Mouse (Mus musculus) thymus, postnatal 25 days (tissue): ENCODE measurements around the gene Aqp6.

Source experiments
- DNase-seq: peaks from one replicate; pipeline ENCODE4 v3.0.0; 2022

Gene Aqp6

GRCm38 (mm10) chr15:99599245-99600070 is 1.7 kb upstream of the Aqp6 start:
- DNase-seq, result no peak

- no peak for DNase-seq
Observed at GRCm38 (mm10) chr15:99601823-99602120, 572 bp downstream of the Aqp6 start.

- no peak for DNase-seq
Observed at GRCm38 (mm10) chr15:99602206-99602820, 1.1 kb downstream of the Aqp6 start.

- no peak for DNase-seq
Observed at GRCm38 (mm10) chr15:99603216-99603615, 2.0 kb downstream of the Aqp6 start.

DNA sequence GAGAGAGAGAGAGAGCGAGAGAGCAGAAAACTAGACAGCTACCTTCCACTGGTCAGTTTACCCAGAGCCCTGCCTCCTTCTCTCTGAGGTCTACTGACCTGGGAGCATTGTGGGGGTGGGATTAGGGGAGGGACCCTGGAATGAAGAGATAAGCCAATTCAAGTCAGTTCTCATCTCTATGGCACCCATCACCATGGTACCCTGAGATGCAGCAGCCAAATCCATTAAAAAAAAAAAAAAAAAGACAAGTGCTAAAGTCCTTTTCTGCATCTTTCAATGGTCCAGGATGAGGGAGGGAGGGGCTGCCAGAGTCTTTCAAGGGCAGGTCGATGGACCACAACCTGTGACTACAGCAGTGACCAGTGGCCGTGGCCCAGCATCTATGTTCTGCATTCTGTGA is 4.4 kb downstream of the Aqp6 start:
- DNase-seq, result no peak

DNA sequence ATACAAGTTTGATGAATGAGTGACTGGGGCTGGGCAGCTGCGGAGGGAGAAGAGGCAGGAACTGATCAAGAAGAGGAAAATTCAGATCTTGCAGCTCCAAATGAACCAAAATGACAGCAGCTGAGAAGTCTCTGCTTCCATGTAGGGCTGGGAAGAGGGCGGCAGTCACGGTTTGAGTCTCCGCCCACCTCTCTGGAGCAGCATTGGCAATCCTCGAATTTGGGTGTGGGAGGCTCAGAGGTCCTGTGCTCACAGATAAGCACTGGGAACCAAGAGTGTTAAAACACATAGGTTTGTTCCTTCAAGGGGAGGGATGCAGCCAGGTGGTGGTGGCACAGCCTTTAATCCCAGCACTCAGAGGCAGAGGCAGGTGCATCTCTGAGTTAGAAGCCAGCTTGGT is 5.3 kb downstream of the Aqp6 start:
- no peak for DNase-seq

DNA sequence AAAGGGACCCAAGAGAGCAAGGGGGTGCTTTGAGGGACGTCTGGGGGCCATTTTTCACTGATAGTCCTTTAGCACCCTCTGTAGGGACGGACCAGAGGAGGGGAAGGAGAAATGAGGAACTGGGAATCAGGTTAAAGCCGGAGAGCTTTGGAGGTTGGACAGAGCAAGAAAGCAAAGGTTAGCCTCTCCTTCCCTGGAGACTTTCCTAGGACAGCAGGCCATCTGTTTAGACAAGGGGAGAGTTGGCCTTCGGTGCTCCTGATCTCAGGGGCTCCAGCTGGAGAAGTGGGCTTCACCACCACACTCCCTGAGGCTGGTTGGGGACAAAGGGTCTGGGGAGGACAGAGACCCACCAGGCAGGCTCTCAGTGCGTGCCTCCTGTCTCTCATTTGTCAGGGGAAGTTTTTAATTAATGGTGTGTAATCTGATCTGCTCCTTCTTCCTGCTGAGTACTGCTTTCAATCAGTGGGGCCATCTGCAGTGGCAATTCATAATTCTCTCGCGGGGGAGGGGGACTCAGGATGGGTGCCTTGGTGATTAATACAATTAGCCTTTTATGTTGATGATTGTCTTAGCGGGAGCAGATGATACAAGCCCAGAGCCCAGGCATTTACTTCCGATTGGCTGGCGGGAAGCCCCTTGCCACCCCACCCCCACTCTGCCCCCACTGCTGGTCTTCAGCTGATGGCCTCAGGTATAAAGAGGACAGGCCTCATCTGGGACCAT is 6.4 kb downstream of the Aqp6 start:
- DNase-seq, result no peak

GRCm38 (mm10) chr15:99608382-99609125 is 7.4 kb downstream of the Aqp6 start:
- DNase-seq, result no peak

GRCm38 (mm10) chr15:99611563-99611962 is 10.4 kb downstream of the Aqp6 start:
- no peak for DNase-seq

DNA sequence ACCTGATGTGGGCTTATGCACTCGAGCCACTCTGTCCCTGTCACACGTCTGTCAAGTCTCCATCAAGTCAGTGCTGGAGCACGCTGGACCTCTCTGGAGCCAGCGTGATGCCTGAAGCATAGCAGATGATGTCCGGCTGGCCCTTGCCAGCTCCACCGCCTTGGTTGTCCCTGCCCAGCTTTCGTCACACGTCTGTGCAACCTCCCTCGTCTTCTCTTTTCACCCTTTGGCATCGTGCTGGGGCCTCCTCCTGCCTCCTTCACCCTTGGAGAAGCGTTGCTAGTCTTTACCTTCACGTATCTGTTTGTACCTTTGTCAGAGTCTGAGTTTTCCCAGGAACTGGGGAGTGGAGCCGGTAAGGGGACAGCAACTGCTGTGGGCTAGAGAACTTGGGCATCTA is 13.1 kb downstream of the Aqp6 start:
- no peak for DNase-seq

- DNase-seq, result no peak
Observed at GRCm38 (mm10) chr15:99614753-99615152, 13.6 kb downstream of the Aqp6 start.

DNA sequence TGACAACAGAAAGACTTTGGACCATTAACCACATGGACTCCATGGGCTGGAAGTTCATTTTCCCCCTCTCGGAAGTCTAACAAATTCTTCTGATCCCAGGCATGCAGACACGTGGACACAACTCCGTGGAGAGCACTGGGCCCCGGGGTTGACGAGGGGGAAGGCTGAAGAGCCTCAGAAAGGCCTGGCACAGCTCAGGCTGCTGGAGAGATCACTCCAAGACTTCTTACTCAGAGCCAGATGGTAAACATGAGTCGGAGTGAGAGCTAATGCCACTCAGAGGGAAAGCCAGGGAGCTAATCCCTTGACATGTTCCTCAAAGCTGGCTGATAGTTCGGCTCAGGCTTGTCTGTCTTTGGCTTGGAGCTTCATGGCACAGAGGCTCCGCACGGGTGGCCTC is 14.0 kb downstream of the Aqp6 start:
- no peak for DNase-seq

GRCm38 (mm10) chr15:99618595-99618994 is 17.4 kb downstream of the Aqp6 start:
- DNase-seq, result no peak

DNA sequence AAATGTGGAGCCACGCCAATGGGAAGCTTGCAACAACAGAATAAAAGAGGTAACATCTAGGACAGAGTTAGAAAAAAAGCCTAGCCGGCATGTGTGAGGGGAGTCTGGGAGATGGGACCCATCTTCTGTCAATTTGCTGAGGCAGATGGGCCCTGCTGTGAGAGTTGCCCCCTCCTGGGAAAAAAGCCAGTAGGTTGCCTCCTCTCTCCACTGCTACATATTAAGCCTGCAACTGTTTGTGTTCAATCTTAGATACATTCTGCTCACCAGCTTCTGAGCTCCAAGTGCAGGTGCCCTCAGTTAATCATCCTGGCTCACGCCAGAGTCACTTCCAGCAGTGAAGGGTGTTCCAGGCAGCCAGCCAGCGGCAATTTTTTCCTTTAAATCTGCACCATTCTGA is 18.6 kb downstream of the Aqp6 start:
- DNase-seq, result no peak

DNA sequence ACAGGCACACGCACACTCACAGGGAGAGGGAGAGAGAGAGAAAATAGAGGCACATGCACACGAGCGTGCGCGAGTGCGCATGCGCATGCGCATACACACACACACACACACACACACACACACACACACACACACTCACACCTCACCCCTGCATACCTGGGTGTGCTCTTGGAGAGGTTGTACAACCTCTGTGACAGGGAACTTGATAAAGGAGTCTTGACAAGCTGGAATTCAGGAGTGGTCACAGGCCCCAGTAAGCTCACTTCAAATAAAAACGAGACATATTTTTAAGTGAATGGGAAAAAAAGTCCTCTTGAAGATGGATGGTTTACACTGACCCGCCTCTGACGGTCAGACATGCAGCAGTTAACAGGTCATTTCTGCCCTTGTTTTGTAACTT is 20.9 kb downstream of the Aqp6 start:
- DNase-seq, result no peak

GRCm38 (mm10) chr15:99631618-99632017 is 30.4 kb downstream of the Aqp6 start:
- peak; percentile 31 for DNase-seq

- DNase-seq, result no peak
Observed at GRCm38 (mm10) chr15:99634702-99635101, 33.5 kb downstream of the Aqp6 start.

DNA sequence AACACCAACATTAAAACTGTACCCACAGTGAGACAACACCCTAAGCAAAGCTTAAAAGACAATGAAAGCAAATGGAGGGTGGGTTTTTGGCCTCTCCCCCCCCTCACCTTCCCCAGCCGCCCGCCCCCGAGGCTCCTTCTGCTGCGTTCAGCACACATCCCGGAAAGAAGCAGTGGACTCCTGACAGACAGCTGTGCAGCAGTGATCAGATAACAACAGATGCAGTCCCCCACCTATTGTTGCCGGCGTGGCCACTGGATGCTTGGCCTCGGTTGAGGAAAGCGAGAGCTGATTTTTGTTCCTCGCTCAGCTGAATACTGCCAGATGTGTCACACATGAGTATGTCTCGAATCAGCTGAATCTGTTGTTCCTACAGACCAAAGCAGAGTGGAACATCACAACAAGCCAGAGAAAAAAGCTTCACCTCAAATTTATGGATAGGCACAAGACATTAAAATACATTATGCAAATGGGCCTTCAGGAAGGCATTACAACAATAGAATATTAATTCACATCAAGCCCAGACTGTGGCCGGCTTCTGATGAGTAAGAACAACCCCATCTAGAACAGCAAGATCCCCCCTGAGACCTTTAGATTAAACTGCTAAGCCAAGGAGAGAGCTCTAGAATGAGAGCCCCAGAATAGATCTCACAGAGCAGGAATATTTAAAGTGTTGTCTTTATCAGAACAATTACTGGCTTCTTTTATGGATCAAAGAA is 36.4 kb downstream of the Aqp6 start:
- DNase-seq, result no peak

DNA sequence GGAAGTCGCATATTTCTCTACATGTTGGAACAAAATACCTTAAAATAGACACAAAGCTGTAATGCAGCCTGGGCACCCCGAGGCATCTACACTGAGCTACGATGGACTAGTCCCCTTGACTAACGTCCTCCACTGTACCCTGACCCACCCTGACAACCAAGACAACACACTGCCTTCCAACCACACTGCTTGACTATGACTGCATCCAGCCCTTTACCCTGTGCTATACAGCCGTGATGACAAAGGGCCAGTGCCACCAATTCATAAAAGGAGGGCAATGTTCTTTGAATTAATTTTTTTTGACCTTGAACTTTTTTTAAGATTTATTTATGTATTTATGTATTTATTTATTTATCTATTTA is 36.9 kb downstream of the Aqp6 start:
- DNase-seq, result no peak

DNA sequence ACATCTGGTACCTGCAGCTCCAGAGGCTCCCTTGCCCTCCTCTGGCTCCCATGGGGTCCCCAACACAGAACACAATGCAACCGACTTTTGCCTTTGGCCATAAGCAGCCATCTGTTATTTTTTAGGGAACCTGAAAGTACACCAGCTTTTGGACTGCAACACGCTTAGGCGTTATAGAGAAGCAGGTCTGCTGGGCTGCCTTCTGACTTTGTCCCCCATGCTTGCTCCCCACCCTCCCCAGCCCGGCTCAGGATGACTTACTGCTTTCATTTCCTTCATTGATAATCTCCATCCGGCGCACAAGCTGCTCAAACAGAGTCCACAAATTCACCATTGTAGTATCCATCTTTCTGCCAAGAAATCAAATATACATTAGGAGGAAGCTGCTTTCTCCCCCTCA is 41.4 kb downstream of the Aqp6 start:
- no peak for DNase-seq

DNA sequence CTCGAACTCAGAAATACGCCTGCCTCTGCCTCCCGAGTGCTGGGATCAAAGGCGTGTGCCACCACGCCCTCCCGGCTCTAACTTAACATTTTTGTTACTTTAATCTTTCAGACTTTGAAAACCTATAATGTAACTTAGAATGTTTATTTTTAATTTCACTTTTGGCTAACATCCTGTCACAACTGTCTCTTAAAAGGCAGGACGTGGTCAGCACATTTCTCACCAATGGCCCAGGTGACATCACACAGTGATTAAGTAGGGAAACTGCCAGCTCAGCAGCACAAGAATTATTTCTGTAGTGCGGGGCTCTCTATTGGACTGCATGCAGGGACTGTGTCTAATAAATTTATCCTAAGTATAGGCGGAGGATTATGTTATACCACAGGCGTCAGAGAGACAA is 42.6 kb downstream of the Aqp6 start:
- DNase-seq, result no peak

DNA sequence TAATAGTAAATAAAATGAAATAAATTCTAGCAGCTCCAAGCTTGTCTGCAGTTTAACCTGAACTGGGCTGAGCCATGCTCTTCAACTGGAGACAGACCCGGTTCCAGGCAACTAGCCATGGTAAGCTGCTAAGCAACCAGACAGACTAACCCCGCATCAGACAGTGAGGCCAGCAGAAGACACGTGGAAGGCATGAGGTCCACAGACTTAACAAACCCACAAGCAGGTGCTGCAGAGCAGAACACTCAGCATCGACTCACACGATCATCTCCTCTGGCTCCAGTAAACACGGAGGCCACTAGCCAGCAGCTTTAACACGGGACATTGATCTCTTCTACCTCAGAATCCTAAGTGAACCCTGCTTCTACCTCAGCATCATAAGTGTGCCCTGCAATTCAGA is 43.6 kb downstream of the Aqp6 start:
- DNase-seq, result no peak

DNA sequence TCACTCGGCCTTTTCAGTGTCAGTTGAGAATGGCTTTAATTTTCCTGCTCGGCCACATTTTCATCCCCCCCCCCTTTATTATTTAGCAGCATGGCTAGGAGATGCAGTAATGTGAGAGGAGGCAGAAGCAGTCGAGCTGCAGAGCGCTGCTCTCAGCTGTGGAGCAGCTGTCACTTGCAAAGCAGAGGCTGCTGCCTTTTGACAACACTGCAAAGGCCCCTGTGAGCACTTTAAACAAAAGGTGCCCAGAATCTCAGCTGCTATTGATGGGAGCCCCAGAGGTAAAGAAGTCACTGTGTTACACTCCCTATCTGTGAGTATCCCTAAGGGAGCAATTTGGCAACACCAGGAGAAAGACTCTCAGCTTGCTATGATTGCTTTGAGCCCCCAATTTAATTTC is 47.1 kb downstream of the Aqp6 start:
- no peak for DNase-seq
